Mouse (Mus musculus) hindbrain, postnatal 0 days (tissue): ENCODE measurements around the gene Abcb1b. TPM values are rescaled to one million over a fixed set of nuclear protein-coding genes. Genes with fewer than 3 reads are reported as not detected.
"Not testable (repeated sequence)": the region's sequence is repeated elsewhere in the genome, so short reads cannot be mapped to it uniquely, and the experiment has no call there.

ENCODE experiments used
- ATAC-seq: fragments of 200-750 bp; cut with Nextera tagmentation; 2 replicates; pipeline ENCODE4 v1.8.0; 2017; ENCODE audit warnings: mild to moderate bottlenecking, moderate TSS enrichment, moderate library complexity
- DNase-seq: peaks from one replicate; pipeline ENCODE4 v3.0.0-alpha.2; 2015; ENCODE audit warnings: low spot score
- H3K27ac ChIP-seq: fragments of 300-500 bp; sonication (generic); 2 replicates; pipeline ENCODE4 v1.5.1; 2014; ENCODE audit warnings: mild to moderate bottlenecking
- H3K27me3 ChIP-seq: fragments of 300-500 bp; sonication (generic); 2 replicates; pipeline ENCODE4 v1.6.1; 2014; ENCODE audit warnings: low read length, mixed read lengths; ENCODE audit not compliant: insufficient read depth
- H3K36me3 ChIP-seq: fragments of 300-500 bp; sonication (generic); 2 replicates; pipeline ENCODE4 v1.6.1; 2014; ENCODE audit warnings: low read length, mixed read lengths; ENCODE audit not compliant: insufficient read depth
- H3K4me1 ChIP-seq: fragments of 300-500 bp; sonication (generic); 2 replicates; pipeline ENCODE4 v1.6.1; 2014; ENCODE audit warnings: antibody characterized with exemption, low read length, mixed read lengths; ENCODE audit not compliant: insufficient read depth
- H3K4me2 ChIP-seq: fragments of 300-500 bp; sonication (generic); 2 replicates; pipeline ENCODE4 v1.6.1; 2014; ENCODE audit warnings: low read depth, mild to moderate bottlenecking, low read length, moderate library complexity, mixed read lengths
- H3K4me3 ChIP-seq: fragments of 300-500 bp; sonication (generic); 2 replicates; pipeline ENCODE4 v1.5.1; 2014; ENCODE audit warnings: low read length
- H3K9ac ChIP-seq: fragments of 300-500 bp; sonication (generic); replicated peaks from 2 replicates; pipeline ENCODE4 v1.6.1; 2014; ENCODE audit warnings: mild to moderate bottlenecking, low read length, moderate library complexity, mixed read lengths
- H3K9me3 ChIP-seq: fragments of 300-500 bp; sonication (generic); 2 replicates; pipeline ENCODE4 v1.6.1; 2016; ENCODE audit warnings: low read length, mixed read lengths
- CTCF ChIP-seq: IDR thresholded peaks from 2 replicates; pipeline ENCODE4 v1.5.1; 2016; ENCODE audit warnings: antibody characterized with exemption, control low read depth, low read depth
- WGBS: fragments of 180-500 bp; shearing (Covaris S2); extraction: QIAGEN DNeasy Blood & Tissue Kit; methylation state at CpG from one replicate; pipeline ENCODE4 v1.1.7; 2014; 5-methylcytosine and 5-hydroxymethylcytosine counted together
- polyA plus RNA-seq: library from polyadenylated mRNA; unstranded; fragments of >200 nt; fragmentation: Nextera tagmentation; extraction: Ambion mirVana; gene quantifications from 2 replicates; pipeline ENCODE4 v1.2.1, GENCODE M21; 2015
- total RNA-seq: library from RNA; depleted of rRNA; stranded (reverse); fragments of >200 nt; gene quantifications from 2 replicates; pipeline ENCODE4 v1.2.3, GENCODE M21; 2014

The Abcb1b gene
- total and polyA plus RNA-seq, 2 experiments from 2014 or later, result 0.99 to 1.4 TPM

DNA sequence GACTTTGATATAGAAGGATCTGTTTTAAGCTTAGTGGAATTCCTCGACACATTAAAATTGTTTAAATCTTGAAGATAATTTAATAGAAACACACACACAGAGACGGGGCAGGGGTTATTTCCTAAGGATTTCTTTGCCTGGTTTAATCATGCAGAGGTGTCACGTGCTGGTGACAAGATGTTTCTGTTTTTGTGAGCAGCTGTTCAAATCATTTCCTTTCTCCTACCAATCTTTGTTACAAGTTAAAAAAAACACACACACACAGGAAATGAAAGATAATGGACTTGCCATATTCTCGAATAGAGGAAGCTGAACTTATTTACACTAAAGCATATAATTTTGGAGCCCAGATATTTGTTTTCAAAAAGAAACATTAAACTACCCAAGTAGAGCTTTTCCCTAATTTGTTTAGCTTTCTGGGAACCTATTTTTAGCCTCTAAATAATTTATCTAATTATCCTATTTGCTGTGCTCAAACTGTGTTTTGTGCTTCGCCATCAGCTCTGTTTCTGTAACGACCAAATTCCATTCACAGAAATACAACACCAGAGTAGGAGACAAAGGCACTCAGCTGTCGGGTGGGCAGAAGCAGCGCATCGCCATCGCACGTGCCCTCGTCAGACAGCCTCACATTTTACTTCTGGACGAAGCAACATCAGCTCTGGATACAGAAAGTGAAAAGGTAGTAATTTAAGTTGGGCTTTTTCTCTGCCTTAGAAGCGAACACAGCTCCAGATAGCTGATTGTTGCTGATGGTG, 65.8 kb downstream of the Abcb1b start:
- H3K27me3 ChIP-seq, result no peaks in the 10 kb centered on the region
- no peak overlapping the region for H3K9ac ChIP-seq
- WGBS, result 56% methylated on average over 14 of the region's 14 CpGs
- no peaks in the 10 kb centered on the region for H3K4me1 ChIP-seq
- H3K4me3 ChIP-seq, result no peak overlapping the region
- no peak overlapping the region for H3K4me2 ChIP-seq
- no peaks in the 10 kb centered on the region for H3K36me3 ChIP-seq
- ATAC-seq, result no peak
- H3K9me3 ChIP-seq, result no peaks in the 10 kb centered on the region
- DNase-seq, result no peak
- no peak overlapping the region for H3K27ac ChIP-seq
- no peak for TF ChIP-seq CTCF

DNA sequence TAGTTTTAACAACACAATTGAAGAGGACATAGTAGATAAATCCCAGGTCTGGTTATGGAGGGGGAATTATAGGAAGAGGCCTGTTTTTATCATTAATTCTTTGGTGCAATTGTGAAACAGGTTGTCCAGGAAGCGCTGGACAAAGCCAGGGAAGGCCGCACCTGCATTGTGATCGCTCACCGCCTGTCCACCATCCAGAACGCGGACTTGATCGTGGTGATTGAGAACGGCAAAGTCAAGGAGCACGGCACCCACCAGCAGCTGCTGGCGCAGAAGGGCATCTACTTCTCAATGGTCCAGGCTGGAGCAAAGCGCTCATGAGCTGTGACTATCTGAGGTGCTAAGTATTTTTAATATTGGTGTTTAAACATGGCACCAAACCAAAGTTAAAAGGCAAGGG, 67.7 kb downstream of the Abcb1b start:
- not testable (repeated sequence) for H3K27me3 ChIP-seq, H3K27ac ChIP-seq, DNase-seq, H3K36me3 ChIP-seq, H3K9ac ChIP-seq, H3K9me3 ChIP-seq, H3K4me2 ChIP-seq, H3K4me3 ChIP-seq, H3K4me1 ChIP-seq, ATAC-seq
- WGBS, result 92% methylated on average over 11 of the region's 11 CpGs

DNA sequence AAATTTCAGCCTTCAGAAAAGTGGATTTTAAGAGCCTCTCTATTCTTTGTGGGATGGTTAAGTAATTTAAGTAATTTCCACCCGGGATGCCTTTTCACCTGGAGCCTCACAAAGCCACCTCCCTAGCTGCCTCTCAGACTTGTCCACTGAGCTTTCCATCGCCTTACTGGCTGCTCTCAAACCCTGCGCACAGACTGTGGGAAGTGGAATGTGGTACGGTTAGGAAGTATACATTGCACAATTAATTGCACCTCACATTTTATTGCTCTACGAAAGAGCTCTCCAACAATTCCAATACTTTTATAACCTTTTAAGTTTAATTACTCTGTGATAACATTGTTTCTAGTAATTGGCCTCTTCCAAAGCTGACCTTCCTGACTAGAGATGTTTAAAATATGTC, 68.4 kb downstream of the Abcb1b start:
- Histone ChIP-seq H3K27me3 (no peaks in the 10 kb centered on the region), H3K4me2 (no peak overlapping the region), H3K36me3 (no peaks in the 10 kb centered on the region), H3K9ac (no peak overlapping the region), H3K27ac (no peak overlapping the region), H3K4me3 (no peak overlapping the region), H3K9me3 (no peaks in the 10 kb centered on the region), H3K4me1 (no peaks in the 10 kb centered on the region)
- 87% methylated on average over 5 of the region's 5 CpGs for WGBS
- DNase-seq (no peak), ATAC-seq (no peak)
- TF ChIP-seq CTCF, result no peak

DNA sequence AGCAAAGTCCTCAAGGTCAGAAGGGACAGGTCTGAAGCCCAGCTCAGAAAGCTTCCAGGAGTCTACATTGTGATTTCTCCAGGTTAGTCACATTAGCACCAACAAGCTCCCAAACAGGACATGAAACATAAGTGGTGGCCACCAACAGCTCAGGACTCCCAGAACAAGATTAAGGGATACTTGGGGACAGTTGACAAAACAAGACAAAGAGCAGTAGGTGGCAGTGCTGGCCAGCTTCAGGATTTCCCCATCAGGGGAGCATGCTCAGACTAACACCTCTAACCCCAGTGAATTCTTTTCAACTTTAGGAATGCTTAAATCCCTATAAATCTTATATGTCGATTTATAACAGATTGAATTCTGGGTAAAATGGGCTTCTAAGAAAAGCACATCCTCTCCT, 70.1 kb downstream of the Abcb1b start:
- H3K4me2 ChIP-seq, result no peak overlapping the region
- H3K4me1 ChIP-seq, result no peaks in the 10 kb centered on the region
- no peaks in the 10 kb centered on the region for H3K9me3 ChIP-seq
- H3K36me3 ChIP-seq, result no peaks in the 10 kb centered on the region
- no peak overlapping the region for H3K27ac ChIP-seq
- TF ChIP-seq CTCF, result peak; percentile 53
- ATAC-seq, result no peak
- H3K9ac ChIP-seq, result no peak overlapping the region
- 5% methylated on average over 1 of the region's 1 CpGs for WGBS
- H3K27me3 ChIP-seq, result no peaks in the 10 kb centered on the region
- H3K4me3 ChIP-seq, result no peak overlapping the region
- DNase-seq, result peak; percentile 46

DNA sequence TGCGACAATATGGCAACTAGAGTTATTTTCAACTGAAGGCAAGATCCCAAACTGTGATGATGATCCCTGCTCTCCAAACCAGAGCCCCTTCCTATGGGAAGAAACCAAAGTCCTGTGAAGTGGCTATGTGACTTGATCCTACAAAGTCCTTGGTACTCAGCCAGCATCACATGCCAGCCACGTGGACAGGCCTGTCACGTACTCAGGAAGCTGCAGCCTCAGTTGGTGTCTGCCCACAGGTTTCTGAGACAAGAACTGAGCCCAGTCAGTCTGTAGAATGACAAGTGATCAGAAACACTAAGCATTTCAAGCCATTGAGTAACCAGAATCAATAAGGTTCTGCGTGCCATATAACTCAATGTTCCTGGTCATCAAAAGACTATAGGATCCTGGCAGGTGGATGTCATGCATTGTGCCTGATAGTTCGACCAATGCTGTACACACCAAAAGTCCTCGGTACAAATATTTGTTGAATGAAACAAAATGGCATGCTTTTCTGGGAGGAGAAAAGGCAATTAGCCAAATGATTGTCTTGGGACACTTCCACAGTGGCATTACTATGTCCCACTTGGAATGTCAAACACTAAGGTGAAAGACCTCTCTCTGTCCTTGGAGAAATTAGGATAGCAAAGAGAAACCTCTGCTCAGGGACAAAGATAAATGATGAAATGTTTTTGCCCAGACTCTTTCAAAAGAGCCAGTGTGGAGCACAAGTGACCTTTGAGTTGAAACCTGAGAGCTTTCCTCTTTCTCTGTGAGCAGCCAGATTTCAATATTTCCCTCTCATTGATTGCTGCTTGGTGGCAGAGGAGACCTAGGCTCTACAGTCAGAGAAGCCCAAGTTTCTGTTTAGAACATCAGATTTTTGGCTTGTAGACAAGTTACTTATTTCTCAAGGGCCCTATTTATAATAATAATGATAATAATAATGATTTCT, 75.3 kb downstream of the Abcb1b start:
- WGBS, result 88% methylated on average over 6 of the region's 6 CpGs
- no peaks in the 10 kb centered on the region for H3K36me3 ChIP-seq
- no peak overlapping the region for H3K27ac ChIP-seq
- no peak for TF ChIP-seq CTCF
- no peak overlapping the region for H3K9ac ChIP-seq
- H3K27me3 ChIP-seq, result no peaks in the 10 kb centered on the region
- no peak for ATAC-seq
- no peak overlapping the region for H3K4me2 ChIP-seq
- no peaks in the 10 kb centered on the region for H3K4me1 ChIP-seq
- no peak overlapping the region for H3K4me3 ChIP-seq
- no peak for DNase-seq
- H3K9me3 ChIP-seq, result no peaks in the 10 kb centered on the region

DNA sequence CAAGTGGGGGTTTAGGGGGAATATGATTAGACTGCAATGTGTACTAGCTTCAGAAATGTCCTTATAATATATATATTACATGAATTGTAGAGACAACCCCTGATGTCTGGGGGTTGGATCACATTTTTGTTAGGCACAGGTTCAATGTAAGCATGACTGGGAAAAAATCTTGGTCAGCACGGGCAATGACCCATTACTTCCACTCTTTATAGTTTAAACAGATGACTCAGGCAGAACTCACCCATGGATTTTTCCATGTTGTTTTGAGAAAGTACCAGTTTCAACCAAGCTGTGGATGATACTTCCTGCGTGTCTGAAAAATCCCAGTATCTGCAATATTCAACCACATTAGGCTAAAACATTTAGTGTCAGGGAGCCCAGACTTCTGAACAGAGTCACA, 79.1 kb downstream of the Abcb1b start:
- Histone ChIP-seq H3K4me1 (no peaks in the 10 kb centered on the region), H3K9me3 (no peaks in the 10 kb centered on the region), H3K36me3 (no peaks in the 10 kb centered on the region), H3K4me2 (no peak overlapping the region), H3K27me3 (no peaks in the 10 kb centered on the region), H3K27ac (no peak overlapping the region), H3K9ac (no peak overlapping the region), H3K4me3 (no peak overlapping the region)
- DNase-seq (no peak), ATAC-seq (no peak)
- 87% methylated on average over 2 of the region's 2 CpGs for WGBS
- no peak for TF ChIP-seq CTCF

GRCm38 (mm10) chr5:8877800-8878199, 79.9 kb downstream of the Abcb1b start:
- no peak for DNase-seq
- no peak for ATAC-seq

More at GRCm38 (mm10) chr5:8877800-8878199, 79.9 kb downstream of the Abcb1b start:
- H3K4me3 ChIP-seq, result no peak overlapping the region
- no peak overlapping the region for H3K4me2 ChIP-seq
- no peak for TF ChIP-seq CTCF
- no peaks in the 10 kb centered on the region for H3K27me3 ChIP-seq
- no peaks in the 10 kb centered on the region for H3K36me3 ChIP-seq
- H3K9ac ChIP-seq, result no peak overlapping the region
- no peaks in the 10 kb centered on the region for H3K9me3 ChIP-seq
- WGBS, result 76% methylated on average over 5 of the region's 5 CpGs
- no peak overlapping the region for H3K27ac ChIP-seq
- no peaks in the 10 kb centered on the region for H3K4me1 ChIP-seq
